Mouse (Mus musculus) cortical plate, adult 2 months (tissue): ENCODE measurements around the gene Chek1.

ENCODE experiments used
- CTCF ChIP-seq: fragments of 200-500 bp; IDR thresholded peaks from 2 replicates; pipeline ENCODE4 v1.5.1; 2011; ENCODE audit warnings: mild to moderate bottlenecking, control low read depth, low read length; ENCODE audit not compliant: insufficient read depth; ENCODE audit errors: extremely low read depth
- POLR2A ChIP-seq: fragments of 200-500 bp; IDR thresholded peaks from 2 replicates; pipeline ENCODE4 v1.6.1; 2011; ENCODE audit warnings: mild to moderate bottlenecking, low read length, control low read depth; ENCODE audit not compliant: insufficient read depth; ENCODE audit errors: extremely low read depth

DNA sequence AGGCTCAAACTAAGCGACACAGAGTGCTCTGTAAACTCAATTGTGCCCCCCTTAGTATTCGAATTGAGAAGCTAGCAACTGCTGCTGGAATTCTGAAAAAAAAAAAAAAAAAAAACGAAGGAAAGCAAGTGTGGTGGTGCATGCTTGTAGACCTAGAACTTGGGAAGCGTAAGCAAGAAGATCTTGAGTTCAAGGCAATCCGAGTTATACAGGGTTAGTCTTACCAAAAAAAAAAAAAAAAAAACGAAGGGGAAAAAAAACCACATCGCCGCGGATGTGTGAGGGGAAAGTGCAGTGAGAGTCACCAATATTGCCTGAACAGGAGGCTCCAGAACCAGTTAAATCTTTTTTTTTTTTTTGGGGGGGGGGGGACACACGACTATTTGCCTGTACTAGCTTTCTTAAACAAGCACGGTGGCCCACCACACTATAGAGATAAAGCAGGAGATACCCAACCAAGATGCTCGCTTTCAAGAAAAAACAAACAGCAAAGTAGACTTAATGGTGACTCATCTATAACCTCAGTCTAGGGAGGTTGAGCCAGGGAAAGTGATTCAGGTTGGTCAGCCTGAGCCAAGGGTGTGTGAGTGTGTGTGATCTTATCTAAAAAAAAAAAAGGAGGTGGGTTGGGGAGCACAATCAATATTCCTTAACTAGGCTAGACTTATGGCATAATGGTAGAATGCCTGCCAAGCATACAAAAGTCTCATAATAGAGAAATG is at the start of gene Chek1:
- TF ChIP-seq POLR2A, result no peak
- no peak for TF ChIP-seq CTCF
